Mouse (Mus musculus) induced T-regulatory cell, adult 2 months (primary cell): ENCODE results near the gene Recql5.
"Not testable (repeated sequence)": the region's sequence is repeated elsewhere in the genome, so short reads cannot be mapped to it uniquely, and the experiment has no call there.

ENCODE experiments used
- DNase-seq: peaks from one replicate; pipeline ENCODE4 v3.0.0-alpha.2; 2012; ENCODE audit warnings: low read depth

Recql5 gene

GRCm38 (mm10) chr11:115859143-115859945 lies 73.9 kb downstream of the Recql5 start:
- peak; percentile 87 for DNase-seq

- DNase-seq: no peak
Observed at GRCm38 (mm10) chr11:115858354-115858753, 74.9 kb downstream of the Recql5 start, which contains the start of gene Myo15b. Gene Myo15b, plus strand, starts transcription at chr11:115858406.

- DNase-seq: no peak
Observed at GRCm38 (mm10) chr11:115857936-115858335, 75.3 kb downstream of the Recql5 start.

DNA sequence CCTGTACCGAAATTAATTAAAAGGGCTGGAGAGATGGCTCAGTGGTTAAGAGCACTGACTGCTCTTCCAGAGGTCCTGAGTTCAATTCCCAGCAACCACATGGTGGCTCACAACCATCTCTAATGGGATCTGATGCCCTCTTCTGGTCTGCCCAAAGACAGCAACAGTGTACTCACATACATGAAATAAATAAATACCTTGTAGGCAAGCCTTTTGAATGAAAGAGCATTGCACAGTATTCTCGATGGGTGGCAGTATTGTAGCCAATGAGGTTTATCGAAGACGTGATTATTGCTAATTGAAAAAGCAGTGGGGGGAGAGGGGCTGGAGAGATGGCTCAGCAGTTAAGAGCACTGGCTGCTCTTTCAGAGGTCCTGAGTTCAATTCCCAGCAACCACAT lies 76.1 kb downstream of the Recql5 start:
- not testable (repeated sequence) for DNase-seq

- no peak for DNase-seq
Observed at GRCm38 (mm10) chr11:115854674-115855073, 78.6 kb downstream of the Recql5 start.

DNA sequence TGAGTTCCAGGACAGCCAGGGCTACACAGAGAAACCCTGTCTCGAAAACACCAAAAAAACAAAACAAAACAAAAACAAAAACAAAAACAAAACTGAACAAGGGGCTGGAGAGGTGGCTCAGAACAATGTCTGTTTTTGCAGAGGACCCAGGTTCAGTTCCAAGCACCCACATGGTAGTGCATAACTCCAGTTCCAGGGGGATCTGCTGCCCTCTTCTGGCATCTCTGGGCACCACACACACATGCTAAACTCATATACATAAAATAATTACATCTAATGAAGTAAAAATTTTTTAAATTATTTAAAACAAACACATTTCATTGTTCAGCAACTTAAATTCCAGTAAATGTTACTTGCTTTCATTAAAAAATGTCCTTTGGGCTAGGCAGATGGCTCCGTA lies 87.5 kb downstream of the Recql5 start:
- DNase-seq: no peak

DNA sequence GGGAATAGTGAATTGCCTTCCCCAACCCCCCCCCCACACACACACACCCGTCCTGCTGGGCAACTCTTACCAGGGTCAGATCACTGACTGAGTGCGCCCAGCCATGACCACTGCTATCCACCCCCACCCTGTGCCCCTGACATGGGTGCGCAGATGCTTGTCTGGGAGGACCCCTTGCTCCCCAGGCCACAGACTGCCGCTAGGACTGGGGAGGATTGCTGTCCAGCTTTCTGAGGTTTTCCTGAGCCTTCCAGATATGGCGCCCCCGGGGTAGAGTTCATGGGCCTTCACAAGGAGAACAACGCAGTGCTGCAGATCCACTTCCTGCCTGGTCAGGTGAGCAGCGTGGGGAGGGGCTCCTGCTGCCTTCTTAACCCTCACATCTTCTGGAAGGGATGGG lies 89.0 kb downstream of the Recql5 start:
- DNase-seq: no peak

DNA sequence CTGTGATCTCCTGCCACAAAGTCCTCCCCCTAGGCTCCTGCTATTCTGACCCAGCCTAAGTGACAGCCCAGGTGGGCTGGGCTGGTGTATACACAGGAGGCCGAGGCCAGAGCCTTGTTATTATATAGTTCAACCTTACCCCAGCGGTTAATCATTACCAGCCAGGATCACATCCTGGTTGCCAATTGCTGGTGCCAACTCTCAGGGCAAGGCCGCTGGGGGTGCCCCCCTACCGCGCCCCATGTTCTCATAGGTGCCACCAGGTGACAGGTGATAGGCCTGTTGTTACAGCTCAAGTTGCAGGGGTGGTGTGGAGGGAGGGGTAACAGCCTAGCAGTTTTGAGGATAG lies 89.4 kb downstream of the Recql5 start:
- DNase-seq: no peak

GRCm38 (mm10) chr11:115843141-115843890 lies 90.0 kb downstream of the Recql5 start:
- DNase-seq: no peak
